Mouse (Mus musculus): ENCODE data around the gene Adamts12.

Adamts12 gene

DNA sequence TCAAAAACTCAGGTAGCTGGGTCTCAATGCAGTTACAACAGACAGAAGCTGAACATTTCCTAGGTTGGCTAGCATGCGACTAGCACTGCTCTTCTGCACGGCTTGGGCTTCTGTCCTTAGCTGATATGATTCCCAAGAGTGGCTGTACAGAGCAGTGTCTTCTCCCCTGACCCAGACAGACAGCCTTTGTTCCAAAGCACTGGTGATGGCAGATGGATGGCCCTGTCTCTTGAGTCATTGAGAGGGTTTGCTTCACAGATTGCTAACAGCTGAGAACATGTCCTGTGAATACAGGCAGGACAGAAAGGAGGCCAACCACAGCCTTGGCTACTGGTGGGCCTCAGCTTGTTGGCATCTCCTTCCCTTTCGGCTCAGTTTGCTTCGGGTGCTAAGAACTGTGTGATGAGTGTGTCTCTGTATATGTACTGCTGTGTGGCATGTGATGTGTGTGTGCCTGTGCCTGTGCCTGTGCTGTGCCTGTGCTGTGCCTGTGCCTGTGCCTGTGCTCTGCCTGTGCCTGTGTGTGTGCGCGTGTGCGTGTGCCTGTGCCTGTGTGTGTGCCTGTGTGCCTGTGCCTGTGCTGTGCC, 109.4 kb downstream of the Adamts12 start:
- DNase-seq: peak; percentile 41

DNA sequence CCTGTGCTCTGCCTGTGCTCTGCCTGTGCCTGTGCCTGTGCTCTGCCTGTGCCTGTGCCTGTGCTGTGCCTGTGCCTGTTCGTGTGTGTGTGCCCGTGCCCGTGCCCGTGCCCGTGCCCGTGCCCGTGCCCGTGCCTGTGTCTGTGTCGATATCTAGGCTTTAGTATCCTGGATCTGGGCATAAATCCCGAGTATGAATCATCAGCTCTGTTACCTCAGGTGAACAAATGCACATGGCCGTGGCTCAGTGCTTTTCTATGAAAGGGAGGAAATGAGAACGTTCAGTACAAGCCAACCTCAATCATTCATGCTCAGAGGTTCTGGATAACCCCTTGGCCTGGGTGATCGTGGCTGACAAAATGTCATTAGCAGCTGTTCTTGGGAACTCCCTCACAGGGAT, 110.3 kb downstream of the Adamts12 start:
- no peak for DNase-seq

DNA sequence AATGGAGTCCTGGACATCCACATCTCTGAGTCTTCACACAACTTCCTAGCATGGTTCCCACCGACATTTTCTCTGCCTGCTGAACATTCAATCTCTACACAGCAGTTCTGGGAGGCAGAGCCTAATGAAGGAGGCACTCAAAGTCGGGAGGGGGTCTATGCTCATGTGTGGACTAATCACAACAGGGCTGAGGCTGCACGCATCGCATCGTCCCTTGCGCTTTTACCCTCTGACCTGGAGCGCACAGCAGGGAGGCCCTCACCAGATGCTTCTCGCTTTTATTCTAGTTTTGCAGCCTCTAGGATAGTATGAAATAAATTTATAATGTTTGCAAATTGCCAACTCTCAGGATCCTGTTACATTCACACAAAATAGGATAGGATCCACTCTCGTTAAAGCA, 112.9 kb downstream of the Adamts12 start:
- DNase-seq: no peak

DNA sequence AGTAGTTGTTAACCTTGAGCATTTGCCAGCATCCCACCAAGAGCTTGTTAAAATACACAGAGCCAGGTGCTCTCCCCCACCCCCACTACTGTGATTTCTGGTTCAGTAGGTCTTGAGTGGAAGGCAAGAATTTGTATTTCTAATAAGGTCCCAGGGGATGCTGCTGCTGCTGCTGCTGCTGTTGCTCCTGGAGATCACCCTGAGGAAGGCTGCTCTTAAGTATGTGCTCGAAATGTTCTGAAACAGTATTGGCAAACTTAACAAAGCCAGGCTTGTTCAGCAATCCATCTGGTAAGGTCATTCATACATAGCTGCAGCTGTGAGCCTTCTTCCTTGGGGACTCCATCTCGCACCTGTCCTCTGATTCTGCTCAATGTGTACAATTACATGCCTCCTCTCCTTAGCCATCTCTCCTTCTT, 115.2 kb downstream of the Adamts12 start:
- no peak for DNase-seq

DNA sequence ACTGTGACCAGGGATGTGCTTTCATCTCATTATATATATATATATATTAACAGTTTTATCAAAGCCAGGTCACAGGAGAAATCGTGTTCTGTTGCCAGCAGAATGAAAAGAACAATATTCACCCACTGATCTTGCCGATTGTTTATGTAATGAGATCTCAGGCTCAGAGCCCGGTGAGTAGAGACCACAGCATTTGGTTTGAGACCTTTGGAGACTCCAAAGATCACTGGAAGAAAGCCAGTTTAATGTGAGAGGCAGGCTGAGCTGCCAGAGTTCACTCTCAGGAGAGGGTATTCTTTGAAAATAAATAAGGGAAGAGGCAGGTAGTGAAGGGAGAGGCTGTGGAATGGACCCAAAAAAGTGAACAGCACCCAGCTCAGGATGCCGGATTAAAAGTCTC, 122.1 kb downstream of the Adamts12 start:
- DNase-seq: no peak

DNA sequence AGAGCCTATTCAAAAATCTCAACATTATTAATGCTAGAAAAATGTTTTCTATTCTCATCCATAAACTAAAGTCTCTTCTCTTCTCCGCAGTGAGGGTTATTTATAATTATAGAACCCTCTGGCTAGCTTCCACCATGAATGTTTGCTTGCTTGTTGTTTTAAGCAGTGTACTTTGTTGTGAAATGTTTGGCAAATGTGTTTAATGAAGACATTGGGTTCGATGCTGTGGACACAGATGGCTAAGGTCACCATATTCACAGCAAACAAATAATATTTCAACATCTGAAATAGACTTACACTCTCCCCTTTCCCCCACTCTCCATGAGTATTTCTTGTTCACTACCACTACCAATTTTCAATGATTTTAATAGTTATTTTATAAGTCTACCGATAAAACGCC, 125.9 kb downstream of the Adamts12 start:
- no peak for DNase-seq

DNA sequence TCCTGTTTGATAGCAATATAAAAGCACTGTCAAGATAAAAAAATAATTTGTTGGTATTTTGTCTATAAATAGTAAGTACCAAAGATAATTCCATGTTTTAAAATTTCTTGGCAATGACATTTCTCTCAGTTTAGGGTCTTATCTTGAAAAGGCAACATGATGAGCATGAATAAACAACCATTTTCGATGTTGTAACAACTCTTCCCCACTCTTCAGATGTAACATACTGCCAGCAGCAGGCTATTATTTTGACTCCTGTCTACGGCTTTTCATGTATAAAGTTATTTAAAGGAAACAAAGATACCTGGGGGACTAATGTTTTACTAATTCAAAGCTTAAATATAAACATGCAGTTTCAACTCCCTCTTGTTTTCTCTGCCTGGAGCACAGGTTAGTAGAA, 128.2 kb downstream of the Adamts12 start:
- DNase-seq: no peak

DNA sequence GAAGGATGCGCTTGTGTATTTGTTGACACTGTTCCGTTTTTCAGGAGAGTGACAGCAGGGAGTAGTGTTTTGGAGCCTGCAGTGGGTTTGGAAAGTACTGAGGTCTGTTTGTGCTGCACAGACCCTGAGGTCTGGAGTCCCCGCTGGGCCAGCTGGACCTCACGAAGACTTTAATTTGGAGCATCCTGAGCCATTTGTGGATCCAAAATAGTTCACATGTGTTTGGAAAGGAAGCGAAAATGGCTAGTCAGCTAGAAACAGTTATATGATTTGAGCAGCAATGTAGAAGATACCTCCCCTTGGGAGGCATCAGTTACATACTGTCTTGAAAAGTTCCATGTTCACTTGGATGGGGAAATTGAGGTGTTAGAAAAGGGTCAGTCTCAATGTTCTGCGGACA, 132.5 kb downstream of the Adamts12 start:
- no peak for DNase-seq

DNA sequence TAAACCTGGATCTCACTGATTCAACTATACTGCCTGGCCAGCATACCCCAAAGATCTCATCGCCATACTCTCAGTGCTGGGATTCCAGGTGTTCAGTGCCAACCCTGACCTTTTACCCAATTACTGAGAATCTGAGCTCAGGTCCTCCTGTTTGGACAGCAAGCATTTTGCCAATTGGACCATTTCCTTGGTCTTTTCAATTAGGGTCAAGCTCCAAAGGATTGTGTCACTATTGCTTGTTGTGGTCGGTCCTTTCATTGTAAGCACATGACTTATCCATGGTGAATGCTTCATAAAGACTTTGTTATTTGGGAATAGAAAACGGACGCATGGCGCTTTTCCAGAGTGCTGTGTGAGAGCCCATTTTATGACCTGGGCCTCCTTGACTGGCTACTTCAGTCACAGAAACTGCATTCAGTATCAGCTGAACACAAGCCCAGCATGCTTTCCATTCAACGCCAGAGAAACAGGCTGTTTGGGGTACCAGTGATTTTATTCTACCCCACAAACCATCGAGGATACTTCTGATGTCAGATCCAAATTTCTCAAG, 133.7 kb downstream of the Adamts12 start:
- no peak for DNase-seq

DNA sequence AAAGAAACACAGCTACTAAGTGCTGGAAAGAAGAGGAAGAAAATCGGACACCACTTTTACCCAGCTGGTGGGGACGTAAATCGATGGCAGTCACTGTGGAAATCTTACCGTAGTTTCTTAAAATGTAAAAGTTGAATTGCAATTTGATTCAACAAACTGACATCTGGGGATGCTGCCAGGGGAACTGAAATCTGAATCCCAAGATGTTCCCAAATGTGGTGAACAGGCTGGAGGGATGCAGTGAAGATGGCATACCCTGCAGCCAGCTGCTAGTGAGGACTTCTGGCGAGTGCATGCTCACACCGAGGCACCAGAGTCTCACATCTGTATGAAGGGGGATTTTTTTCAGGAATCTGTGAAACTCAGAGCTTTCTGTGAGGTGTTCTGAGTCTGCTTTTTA, 138.5 kb downstream of the Adamts12 start:
- DNase-seq: no peak

DNA sequence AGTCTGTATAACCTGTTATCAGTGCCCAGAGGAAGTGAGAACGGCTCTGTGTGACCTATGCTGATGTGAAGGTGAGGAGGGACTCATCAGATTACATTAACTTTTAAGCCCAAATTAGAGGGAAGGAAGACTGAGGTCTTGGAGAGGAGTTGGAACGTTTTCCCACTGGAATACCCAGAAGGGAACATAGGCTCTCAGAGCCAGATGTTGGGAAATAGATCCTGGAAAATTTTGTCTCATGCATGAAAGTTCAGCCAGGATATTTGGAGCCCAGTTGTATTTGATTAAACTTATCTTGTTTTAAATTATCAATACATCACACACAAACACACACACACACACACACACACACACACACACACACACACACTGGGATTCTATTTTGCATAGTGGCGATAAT, 140.3 kb downstream of the Adamts12 start:
- DNase-seq: no peak

DNA sequence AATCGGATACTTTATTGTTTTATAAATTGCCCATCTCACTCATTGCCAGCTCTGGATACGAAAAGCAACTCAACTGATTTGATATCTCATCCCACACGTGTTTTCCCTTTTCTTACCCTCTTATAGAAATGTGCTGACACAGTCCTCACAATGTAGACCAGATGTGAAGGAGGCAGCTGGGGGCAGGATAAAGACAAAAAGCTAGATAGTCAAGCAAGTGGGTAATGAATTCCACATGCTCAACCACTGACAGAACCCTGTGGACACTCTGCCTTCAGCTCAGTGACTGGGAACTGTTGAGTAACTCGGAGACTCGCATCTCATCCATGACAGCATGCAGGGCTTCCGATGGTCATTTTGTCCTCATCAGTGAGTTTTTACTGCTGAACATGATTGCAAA, 146.4 kb downstream of the Adamts12 start:
- no peak for DNase-seq

DNA sequence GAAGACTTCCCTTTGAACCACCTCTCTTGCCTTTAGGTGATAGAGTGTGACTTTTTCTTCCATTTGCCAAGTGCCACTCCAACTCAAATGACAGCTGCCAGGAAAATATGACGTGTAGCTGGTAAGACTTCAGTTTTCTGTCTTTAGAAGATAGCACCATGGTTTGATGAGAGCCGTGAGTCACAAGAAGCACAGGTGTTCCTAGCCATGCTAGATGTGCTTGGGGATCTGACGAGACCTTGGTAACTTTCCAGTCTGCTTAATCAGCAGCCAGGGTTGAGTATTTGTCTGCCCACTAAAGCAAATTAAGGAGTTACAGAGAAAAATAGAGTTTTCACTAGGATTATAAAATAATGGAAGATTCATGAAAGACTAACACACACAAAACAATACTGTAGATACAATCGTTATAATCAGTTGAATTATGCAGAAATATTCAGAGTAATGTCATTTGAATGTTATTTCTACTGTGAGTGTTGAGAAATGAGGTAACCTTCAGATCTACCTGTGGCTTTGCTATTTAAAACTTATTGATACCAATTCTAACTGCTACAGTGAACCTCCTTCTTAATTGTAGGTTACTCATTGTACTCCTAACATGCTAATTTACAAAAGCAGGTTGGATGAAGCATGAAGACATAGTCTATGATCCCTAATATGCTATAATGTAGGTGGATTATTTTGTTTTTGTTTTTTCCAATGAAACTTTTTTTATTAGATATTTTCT, 169.5 kb downstream of the Adamts12 start:
- no peak for DNase-seq

DNA sequence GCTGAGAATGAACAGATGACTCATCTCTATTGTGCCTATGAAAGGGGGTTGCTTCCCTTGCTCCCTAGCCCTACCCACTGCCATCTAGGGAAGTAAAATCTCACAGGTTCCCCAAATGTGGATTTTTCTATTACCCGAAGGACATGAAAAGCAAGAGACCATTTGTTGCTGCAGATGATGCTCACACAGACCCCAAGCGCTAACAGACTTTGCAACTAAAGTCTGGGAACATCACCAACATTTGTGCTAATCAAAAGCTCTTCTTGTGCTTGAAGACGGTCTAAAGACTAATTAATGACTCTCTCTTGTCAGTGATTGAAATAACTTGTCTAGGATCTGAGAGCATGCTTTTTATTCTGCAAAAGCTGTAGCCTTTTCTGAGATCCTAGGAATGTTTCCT, 175.8 kb downstream of the Adamts12 start:
- DNase-seq: no peak

DNA sequence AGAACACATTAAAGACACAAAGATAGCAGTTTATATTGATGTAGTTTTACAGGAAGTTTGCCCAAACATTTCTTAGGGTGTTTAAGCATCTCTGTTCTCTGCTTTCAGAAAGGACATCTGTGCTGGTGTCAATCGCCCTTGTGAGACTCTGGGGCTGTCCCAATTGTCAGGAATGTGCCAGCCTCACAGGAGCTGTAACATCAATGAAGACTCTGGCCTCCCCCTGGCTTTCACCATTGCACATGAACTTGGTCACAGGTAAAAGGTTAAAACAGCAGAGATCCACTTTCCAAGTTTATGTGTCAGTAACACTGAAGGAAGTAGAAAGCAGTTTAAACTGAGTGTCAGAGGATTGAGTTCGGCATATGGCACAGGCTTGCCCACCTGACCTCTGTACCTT, 176.7 kb downstream of the Adamts12 start:
- DNase-seq: no peak

DNA sequence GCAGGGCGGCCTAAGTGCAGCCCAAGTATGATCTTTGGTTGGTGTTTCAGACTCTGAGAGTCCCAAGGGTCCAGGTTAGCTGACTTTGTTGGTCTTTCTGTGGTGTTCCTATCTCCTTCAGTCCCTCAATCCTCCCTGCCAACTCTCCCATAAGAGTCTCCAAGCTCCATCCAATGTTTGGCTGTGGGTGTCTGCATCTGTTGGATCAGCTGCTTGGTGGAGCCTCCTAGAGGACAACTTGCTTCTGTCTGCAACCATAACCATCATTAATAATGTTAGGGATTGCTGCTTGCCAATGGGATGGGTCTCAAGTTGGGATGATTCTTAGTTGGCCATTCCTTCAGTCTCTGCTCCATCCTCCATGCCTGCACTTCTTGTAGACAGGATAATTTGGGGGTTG, 181.8 kb downstream of the Adamts12 start:
- DNase-seq: no peak

DNA sequence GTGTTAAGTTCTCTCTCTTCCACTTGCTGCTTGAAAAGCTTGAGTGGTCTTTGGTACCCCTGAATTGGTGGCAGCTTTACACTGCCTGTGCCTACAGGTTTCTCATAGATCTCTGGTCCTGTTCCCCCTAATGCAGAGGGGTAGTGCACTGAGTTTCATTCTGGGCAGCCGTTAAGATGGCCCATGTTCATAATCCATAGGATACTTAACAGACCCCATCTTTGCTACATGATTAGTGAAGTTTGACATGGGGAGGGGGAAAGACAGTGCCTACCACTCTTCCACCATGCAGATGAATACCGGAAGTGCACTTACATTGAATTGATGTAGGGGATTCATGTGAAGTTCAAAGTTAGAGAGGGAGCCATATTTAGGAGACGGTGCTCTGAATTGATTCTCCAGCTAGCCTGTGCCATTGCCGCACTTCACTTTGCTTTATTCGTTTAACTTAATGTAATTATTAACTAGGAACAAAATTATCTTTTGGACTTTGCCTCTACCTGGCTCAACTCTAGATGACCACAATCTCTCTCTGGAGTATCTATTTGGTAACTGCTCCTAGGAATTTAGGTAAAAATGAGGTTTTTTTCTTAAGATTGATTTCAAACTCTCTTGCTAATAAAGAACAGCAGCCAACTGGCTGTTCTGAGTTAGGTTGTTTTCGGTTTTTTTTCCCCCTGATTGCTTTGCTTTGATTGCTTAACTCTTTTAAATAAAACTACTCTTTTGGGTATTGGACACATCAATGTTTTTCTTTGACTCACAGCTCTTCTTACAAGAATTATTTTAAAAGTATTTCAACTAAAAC, 214.9 kb downstream of the Adamts12 start:
- DNase-seq: no peak

DNA sequence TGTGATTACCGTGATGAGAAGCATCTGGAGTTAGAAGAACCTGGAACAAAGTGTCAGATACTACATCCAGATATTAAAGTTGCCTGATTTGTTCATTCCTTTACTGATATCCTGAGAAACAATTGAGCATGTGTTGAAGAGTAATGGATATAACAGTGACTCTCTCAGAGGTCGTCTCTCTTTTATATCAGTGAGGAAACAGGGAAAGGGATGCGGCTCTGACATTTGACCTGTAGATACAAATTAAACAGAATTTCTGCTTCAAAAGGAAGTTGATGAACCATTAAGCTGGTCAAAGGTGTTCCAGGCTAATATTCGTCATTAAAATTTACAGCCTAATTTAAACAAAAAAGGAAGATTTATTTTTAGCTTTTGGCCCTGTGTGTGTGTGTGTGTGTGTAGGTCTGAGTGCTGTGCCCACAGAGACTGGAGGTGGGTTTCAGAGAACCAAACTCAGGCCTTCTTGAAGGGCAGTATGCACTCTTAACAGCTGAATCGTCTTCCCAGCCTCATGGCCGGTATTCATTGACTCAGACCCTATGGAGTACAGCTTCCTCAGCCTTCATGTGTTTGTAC, 216.2 kb downstream of the Adamts12 start:
- DNase-seq: no peak

DNA sequence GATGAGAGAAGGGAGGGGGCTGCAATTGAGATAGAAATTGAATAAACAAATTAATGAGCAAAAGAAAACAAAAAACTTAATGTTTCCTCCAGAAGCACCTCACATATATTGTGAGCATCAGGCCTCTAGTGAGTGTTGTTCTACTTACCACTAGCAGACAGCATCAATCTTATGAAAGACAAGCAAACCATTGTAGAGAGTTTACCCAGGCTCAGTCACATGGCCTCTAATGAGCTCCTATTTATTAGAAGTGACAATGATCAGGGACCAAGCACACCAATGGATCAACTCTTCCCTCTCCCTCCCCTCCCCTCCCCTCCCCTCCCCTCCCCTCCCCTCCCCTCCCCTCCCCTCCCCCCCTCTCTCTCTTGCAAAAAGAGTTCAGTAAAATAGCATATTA, 218.6 kb downstream of the Adamts12 start:
- no peak for DNase-seq

DNA sequence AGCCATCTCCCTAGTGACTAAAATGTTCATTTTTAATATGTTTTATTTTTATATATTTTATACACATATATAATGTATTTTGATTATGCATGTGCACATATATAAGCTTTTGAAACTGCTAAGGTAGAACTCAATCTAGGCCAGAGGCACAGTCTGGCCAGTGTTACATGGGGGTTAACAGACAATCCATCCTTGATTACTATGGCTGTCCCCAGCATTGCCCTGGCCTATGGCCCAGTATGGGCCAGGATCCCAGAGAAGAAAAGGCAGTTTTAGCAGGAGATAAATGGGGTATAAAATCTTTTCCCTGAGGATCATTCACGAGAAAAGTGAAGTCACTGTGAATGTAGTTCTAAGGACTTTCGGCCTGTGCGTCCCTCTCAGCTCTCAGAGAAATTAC, 223.2 kb downstream of the Adamts12 start:
- no peak for DNase-seq

DNA sequence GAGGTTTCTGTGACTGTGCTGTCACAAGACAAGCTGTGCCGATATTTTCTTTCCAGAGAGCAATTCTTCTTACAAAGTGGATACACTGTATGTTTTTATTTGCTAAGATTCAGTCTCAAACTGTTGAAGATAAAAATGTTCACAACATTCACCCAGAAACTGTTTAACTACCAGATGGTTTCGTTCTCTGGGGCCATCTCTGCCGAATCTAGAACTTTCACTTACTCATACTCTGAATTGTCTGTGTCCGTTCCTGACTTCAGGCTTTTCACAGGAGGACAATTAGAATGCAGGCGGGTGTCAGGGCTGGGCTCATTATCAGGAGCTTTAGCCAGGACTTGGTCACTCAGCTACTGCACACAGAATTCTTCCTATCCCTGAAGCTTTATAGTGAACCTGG, 227.7 kb downstream of the Adamts12 start:
- no peak for DNase-seq

DNA sequence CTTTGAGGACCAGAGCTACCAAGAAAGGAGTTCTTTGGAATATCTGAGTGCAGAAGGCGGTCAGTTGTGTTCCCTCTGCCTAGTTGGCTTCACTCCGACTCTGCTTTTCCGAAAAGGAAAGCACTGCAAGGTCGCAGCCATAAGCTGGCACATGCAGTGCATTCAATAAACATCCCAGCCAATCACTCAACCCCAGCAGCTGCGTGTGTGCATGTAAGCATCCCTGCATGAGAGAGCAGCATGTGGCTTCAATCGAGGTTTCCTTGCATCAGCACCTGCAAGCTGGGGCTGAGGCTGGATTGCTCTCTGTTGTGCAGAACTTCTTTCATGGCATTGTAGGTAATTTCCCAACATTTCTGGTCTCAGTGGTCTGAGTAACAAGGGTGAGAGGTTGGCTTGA, 230.4 kb downstream of the Adamts12 start:
- DNase-seq: no peak

DNA sequence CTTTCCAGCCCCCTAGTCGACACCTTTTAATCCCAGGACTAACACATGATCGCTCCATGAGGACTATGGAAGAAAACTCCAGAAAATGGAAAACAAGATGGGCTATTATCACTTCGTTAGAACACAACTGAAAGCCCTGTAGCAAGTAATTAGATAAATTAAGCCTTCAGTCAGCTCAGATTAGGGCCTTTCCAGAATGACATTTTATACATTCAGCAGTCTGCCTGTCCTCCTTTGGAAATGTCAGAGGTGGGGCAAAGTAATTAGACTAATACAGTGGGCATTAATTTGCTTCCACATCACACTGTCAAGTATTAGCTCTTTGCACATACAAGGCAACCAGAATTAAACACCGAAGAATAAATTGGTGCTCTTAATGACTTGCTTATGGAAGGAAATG, 233.4 kb downstream of the Adamts12 start:
- DNase-seq: no peak

DNA sequence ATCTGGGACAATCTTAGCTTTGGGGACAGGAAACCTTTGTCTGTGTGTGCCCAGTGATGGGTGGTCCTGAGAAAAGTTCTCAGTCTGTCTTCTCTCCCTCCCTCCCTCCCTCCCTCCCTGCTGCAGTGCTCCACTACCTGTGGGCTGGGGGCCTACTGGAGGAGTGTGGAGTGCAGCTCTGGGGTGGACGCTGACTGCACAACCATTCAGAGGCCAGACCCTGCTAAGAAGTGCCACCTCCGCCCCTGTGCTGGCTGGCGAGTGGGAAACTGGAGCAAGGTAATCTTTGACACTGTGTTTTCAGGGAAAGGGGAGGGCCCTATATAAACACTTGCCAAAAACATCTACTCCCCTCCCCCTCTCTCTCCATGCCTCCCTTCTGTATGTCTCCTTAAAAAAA, 252.5 kb downstream of the Adamts12 start:
- no peak for DNase-seq
